Mouse (Mus musculus) urinary bladder, postnatal 36 days (tissue): ENCODE measurements around the gene Slc12a9.

Experiments used
- DNase-seq, 2 experiments: peaks; one replicate each; pipeline ENCODE4 v3.0.0; 2022; ENCODE audit warnings: low spot score in 2 of 2, mixed read lengths in 1 of 2

The Slc12a9 gene

GRCm38 (mm10) chr5:137333512-137334174, at the start of gene Slc12a9:
Gene Slc12a9, minus strand, starts transcription at chr5:137333597.
- peak; percentile 93 to 95 for DNase-seq

- peak in 1 of 2 experiments; percentile 49 for DNase-seq
Measured at GRCm38 (mm10) chr5:137381152-137381551, 47.8 kb upstream of the Slc12a9 start.

- DNase-seq: no peak
Measured at GRCm38 (mm10) chr5:137377603-137378002, 44.2 kb upstream of the Slc12a9 start.

GRCm38 (mm10) chr5:137377176-137377575, 43.8 kb upstream of the Slc12a9 start:
- DNase-seq: no peak

- no peak for DNase-seq
Measured at GRCm38 (mm10) chr5:137376722-137377121, 43.3 kb upstream of the Slc12a9 start.

GRCm38 (mm10) chr5:137376198-137376597, 42.8 kb upstream of the Slc12a9 start:
- DNase-seq: no peak

GRCm38 (mm10) chr5:137375627-137376026, 42.2 kb upstream of the Slc12a9 start:
- DNase-seq: no peak

GRCm38 (mm10) chr5:137374521-137375080, 41.2 kb upstream of the Slc12a9 start:
- no peak for DNase-seq

- DNase-seq: no peak
Measured at GRCm38 (mm10) chr5:137373371-137373950, 40.1 kb upstream of the Slc12a9 start.

- no peak for DNase-seq
Measured at GRCm38 (mm10) chr5:137369665-137370064, 36.3 kb upstream of the Slc12a9 start.

GRCm38 (mm10) chr5:137358382-137358781, 25.0 kb upstream of the Slc12a9 start:
- no peak for DNase-seq

GRCm38 (mm10) chr5:137354091-137354490, 20.7 kb upstream of the Slc12a9 start:
- DNase-seq: no peak

GRCm38 (mm10) chr5:137352011-137352975, 18.9 kb upstream of the Slc12a9 start:
- DNase-seq: no peak

- DNase-seq: no peak
Measured at GRCm38 (mm10) chr5:137351394-137351793, 18.0 kb upstream of the Slc12a9 start.

- DNase-seq: no peak
Measured at GRCm38 (mm10) chr5:137351058-137351380, 17.6 kb upstream of the Slc12a9 start.

- DNase-seq: no peak
Measured at GRCm38 (mm10) chr5:137350205-137351057, 17.0 kb upstream of the Slc12a9 start.

- peak; percentile 84 to 94 for DNase-seq
Measured at GRCm38 (mm10) chr5:137349384-137350204, 16.2 kb upstream of the Slc12a9 start, which contains the start of gene Ephb4. Gene Ephb4, plus strand, starts transcription at chr5:137350109.

- peak in 1 of 2 experiments; percentile 58 for DNase-seq
Measured at GRCm38 (mm10) chr5:137348482-137349383, 15.3 kb upstream of the Slc12a9 start.

- no peak for DNase-seq
Measured at GRCm38 (mm10) chr5:137347856-137348255, 14.5 kb upstream of the Slc12a9 start.
